Mouse (Mus musculus) CD8-positive naive resting alpha-beta T cell, adult 2 months (primary cell): ENCODE data around the gene Ffar4.

Experiments
- DNase-seq, 2 experiments: peaks; one replicate each; pipeline ENCODE4 v3.0.0; 2022; ENCODE audit warnings: low read depth in 2 of 2, low spot score in 2 of 2

Ffar4 gene

GRCm38 (mm10) chr19:38096231-38096630 lies 640 bp upstream of the Ffar4 start:
- no peak for DNase-seq

- DNase-seq: no peak
These were observed 11.0 kb downstream of the Ffar4 start for GRCm38 (mm10) chr19:38107871-38108270.

- no peak for DNase-seq
These were observed 12.8 kb downstream of the Ffar4 start for GRCm38 (mm10) chr19:38109506-38110242.

- no peak for DNase-seq
These were observed 14.2 kb downstream of the Ffar4 start for GRCm38 (mm10) chr19:38111056-38111455.

- DNase-seq: no peak
These were observed 15.7 kb downstream of the Ffar4 start for GRCm38 (mm10) chr19:38112575-38112974.

- no peak for DNase-seq
These were observed 18.1 kb downstream of the Ffar4 start for GRCm38 (mm10) chr19:38114834-38115491.

DNA sequence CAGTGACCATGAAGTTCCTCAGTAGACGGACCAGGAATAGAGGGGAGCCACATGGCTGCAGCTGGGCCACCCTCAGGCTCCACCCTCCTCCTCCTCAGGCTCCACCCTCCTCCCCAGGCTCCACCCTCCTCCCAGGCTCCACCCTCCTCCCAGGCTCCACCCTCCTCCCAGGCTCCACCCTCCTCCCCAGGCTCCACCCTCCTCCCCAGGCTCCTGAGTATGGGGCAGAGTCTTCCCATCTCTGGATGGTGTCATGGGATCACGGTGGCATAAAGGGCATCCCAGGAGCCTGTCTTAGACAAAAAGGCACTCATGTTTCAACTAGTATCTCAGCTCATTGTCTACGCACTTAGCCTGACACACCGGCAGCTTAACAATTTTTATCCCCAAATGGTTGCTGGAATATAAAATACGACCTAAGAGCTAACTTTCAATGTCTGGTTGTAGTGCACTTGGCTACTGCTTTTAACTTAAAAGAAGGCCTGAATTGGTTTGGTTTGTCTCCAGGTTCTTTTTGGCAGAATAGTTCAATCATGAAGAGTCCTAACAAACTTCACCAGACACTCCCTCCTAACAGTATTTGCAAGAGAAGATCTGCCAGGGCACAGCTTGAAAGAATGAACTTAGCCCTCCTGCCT lies 23.4 kb downstream of the Ffar4 start:
- no peak for DNase-seq

DNA sequence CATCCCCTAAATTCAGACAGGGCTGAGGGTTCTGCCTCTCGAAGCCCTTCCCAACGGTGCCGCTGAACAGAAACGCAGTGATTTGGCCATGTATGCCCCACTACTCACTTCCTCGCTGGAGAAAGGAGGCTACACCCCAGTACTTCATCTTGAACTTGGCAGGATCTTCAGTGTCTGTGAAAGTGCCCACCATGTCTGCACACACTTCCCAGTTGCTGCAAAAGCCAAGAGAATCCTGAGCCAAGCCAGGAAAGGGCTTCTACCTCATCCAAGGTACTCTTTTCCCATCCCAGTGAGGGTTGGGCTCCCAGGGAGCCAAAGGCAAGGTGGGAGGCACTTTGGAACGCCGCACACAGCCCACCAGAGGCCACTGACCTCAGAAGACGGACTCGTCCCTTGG lies 27.1 kb downstream of the Ffar4 start:
- no peak for DNase-seq

- no peak for DNase-seq
These were observed 27.7 kb downstream of the Ffar4 start for GRCm38 (mm10) chr19:38124401-38125218.

- DNase-seq: no peak
These were observed 28.3 kb downstream of the Ffar4 start, which contains the start of gene Rbp4 for GRCm38 (mm10) chr19:38125219-38125610. Rbp4 (minus strand) TSS chr19:38125281.

DNA sequence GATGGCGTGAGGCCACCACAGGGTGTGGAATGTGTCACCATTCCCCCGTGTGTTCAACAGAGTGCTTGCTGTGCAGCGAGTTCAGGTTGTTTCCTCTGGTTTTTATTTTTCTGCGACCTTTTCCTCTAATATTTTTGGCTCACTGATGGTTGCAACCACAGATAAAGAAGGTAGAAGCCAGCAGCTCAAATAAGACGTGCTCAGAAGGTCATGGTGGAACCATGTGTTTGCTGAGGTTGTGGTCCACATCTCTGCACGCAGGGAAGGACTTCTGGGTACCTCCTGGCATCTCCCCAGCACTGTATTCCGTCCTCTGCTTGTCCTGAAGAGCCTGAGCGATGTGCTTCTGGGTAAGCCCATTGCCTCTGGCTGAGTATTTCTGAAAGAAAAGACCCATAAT lies 29.8 kb downstream of the Ffar4 start:
- no peak for DNase-seq

GRCm38 (mm10) chr19:38132481-38132880 lies 35.6 kb downstream of the Ffar4 start, which contains the start of gene Pde6c:
Pde6c (plus strand) TSS chr19:38132781.
- no peak for DNase-seq

GRCm38 (mm10) chr19:38133986-38134385 lies 37.1 kb downstream of the Ffar4 start:
- DNase-seq: no peak

- no peak for DNase-seq
These were observed 37.9 kb downstream of the Ffar4 start for GRCm38 (mm10) chr19:38134806-38135205.

DNA sequence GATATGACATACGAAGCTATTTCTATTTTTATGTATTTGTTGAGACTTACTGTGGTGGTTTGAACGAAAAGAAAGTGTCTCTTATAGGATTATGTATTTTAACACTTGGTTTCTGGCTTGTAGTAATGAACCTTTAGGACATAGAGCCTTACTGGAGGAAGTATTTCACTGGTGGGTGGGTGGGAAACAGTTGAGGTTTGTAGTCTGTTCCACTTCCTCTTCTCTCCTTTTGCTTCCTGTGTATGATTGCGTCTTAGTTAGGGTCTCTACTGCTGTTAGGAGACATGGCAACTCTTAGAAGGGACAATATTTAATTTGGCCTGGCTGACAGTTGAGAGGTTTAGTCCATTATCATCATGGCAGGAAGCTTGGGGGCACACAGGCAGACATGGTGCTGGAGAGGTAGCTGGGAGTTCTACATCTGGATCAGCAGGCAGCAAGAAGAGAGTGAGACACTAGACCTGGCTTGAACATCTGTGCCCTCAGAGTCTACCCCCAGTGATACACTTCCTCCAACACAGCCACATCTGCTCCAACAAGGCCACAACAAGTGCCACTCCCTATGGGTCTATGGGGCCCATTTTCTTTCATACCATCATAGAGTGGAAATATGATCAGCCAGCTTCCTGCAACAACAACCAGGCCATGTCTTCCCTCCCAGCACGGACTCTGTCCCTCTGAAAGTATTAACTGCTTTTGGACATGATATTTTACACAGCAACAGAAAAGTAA lies 46.8 kb downstream of the Ffar4 start:
- DNase-seq: no peak

- DNase-seq: no peak
These were observed 59.4 kb downstream of the Ffar4 start for GRCm38 (mm10) chr19:38156243-38156642.

- no peak for DNase-seq
These were observed 64.9 kb downstream of the Ffar4 start for GRCm38 (mm10) chr19:38161648-38162354.
